Mouse (Mus musculus) lung, adult 2 months (tissue): Measurements from ENCODE around the gene Plppr1.

Experiments used
- CTCF ChIP-seq: fragments of 200-500 bp; IDR thresholded peaks from 2 replicates; pipeline ENCODE4 v1.5.1; 2011; ENCODE audit warnings: mild to moderate bottlenecking, low read length, control low read depth; ENCODE audit not compliant: insufficient read depth
- POLR2A ChIP-seq: fragments of 200-500 bp; IDR thresholded peaks from 2 replicates; pipeline ENCODE4 v1.6.1; 2011; ENCODE audit warnings: low read depth, mild to moderate bottlenecking, control low read depth, low read length, borderline replicate concordance; ENCODE audit errors: extremely low read depth

- no peak for TF ChIP-seq CTCF
- TF ChIP-seq POLR2A = no peak
These were observed 59.8 kb downstream of the Plppr1 start for GRCm38 (mm10) chr4:49118842-49119241.
